Mouse (Mus musculus) limb, embryonic 10.5 days (tissue): ENCODE results near the gene Rap1b. TPM values are rescaled to one million over a fixed set of nuclear protein-coding genes. Genes with fewer than 3 reads are reported as not detected.

Experiments
- DNase-seq: peaks from one replicate; pipeline ENCODE4 v3.0.0-alpha.2; 2017; ENCODE audit warnings: low spot score
- H3K27ac ChIP-seq: fragments of 300-500 bp; sonication (generic); 2 replicates; pipeline ENCODE4 v1.5.1; 2016; ENCODE audit warnings: mild to moderate bottlenecking
- H3K27me3 ChIP-seq: fragments of 300-500 bp; sonication (generic); 2 replicates; pipeline ENCODE4 v1.6.1; 2016; ENCODE audit warnings: low read depth, mild to moderate bottlenecking; ENCODE audit not compliant: poor library complexity, severe bottlenecking
- H3K36me3 ChIP-seq: fragments of 300-500 bp; sonication (generic); 2 replicates; pipeline ENCODE4 v1.6.1; 2016; ENCODE audit warnings: mild to moderate bottlenecking, moderate library complexity
- H3K4me1 ChIP-seq: fragments of 300-500 bp; sonication (generic); 2 replicates; pipeline ENCODE4 v1.6.1; 2016
- H3K4me3 ChIP-seq: fragments of 300-500 bp; sonication (generic); 2 replicates; pipeline ENCODE4 v1.5.1; 2016; ENCODE audit warnings: mild to moderate bottlenecking, moderate library complexity
- H3K9me3 ChIP-seq: fragments of 300-500 bp; sonication (generic); replicated peaks from 2 replicates; pipeline ENCODE4 v1.6.1; 2016; ENCODE audit warnings: mild to moderate bottlenecking
- WGBS: fragments of 180-500 bp; shearing (Covaris S2); methylation state at CpG from one replicate; pipeline ENCODE4 v1.1.7; 2016; 5-methylcytosine and 5-hydroxymethylcytosine counted together
- polyA plus RNA-seq: library from polyadenylated mRNA; unstranded; fragments of >200 nt; fragmentation: Nextera tagmentation; extraction: Ambion mirVana; gene quantifications from 2 replicates; pipeline ENCODE4 v1.2.1, GENCODE M21; 2016

Gene Rap1b
- polyA plus RNA-seq, 1 experiment from 2014 or later, result 146 TPM

- Histone ChIP-seq H3K36me3 (no peaks in the 10 kb centered on the region), H3K4me1 (peaks cover 2% of the 10 kb centered on the region), H3K27me3 (no peaks in the 10 kb centered on the region), H3K9me3 (no peaks in the 10 kb centered on the region), H3K27ac (no peak overlapping the region), H3K4me3 (no peak overlapping the region)
- 92% methylated on average over 31 of the region's 31 CpGs for WGBS
- DNase-seq, result no peak
Measured at GRCm38 (mm10) chr10:117803870-117804850, 41.7 kb downstream of the Rap1b start.

DNA sequence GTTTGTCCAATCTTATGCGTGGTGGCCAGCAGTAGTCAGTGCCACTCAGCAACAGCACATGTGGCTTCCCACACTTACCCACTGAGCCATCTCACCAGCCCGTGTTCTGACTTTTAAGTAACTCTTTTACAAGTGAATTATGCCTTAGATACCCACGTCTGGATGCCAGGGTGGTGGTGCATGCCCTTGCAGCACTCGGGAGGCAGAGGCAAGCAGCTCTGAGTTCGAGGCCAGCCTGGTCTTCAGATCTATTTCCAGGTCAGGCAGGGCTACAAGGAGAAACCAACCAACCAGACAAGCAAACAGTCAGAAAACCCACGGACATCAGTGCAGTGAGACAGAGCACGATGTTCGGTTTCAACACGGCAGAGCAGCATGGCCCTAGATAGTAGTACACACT, 43.9 kb downstream of the Rap1b start:
- Histone ChIP-seq H3K27me3 (no peaks in the 10 kb centered on the region), H3K4me1 (no peaks in the 10 kb centered on the region), H3K4me3 (no peak overlapping the region), H3K9me3 (no peaks in the 10 kb centered on the region), H3K36me3 (no peaks in the 10 kb centered on the region), H3K27ac (no peak overlapping the region)
- WGBS, result 96% methylated on average over 9 of the region's 9 CpGs
- DNase-seq, result no peak

- H3K36me3 ChIP-seq, result no peaks in the 10 kb centered on the region
- 94% methylated on average over 11 of the region's 11 CpGs for WGBS
- no peak for DNase-seq
- H3K4me1 ChIP-seq, result no peaks in the 10 kb centered on the region
- H3K9me3 ChIP-seq, result no peaks in the 10 kb centered on the region
- H3K4me3 ChIP-seq, result no peak overlapping the region
- H3K27me3 ChIP-seq, result no peaks in the 10 kb centered on the region
- H3K27ac ChIP-seq, result no peak overlapping the region
Measured at GRCm38 (mm10) chr10:117799806-117800205, 46.0 kb downstream of the Rap1b start.

GRCm38 (mm10) chr10:117798436-117799035, 47.3 kb downstream of the Rap1b start:
- 83% methylated on average over 6 of the region's 6 CpGs for WGBS
- no peaks in the 10 kb centered on the region for H3K36me3 ChIP-seq
- H3K27me3 ChIP-seq, result no peaks in the 10 kb centered on the region
- H3K4me1 ChIP-seq, result peaks cover under 1% of the 10 kb centered on the region; the same call in 1 of the 2 replicates
- no peak overlapping the region for H3K4me3 ChIP-seq
- H3K9me3 ChIP-seq, result no peaks in the 10 kb centered on the region
- H3K27ac ChIP-seq, result no peak overlapping the region
- no peak for DNase-seq

- 85% methylated on average over 7 of the region's 7 CpGs for WGBS
- Histone ChIP-seq H3K27ac (no peak overlapping the region), H3K9me3 (no peaks in the 10 kb centered on the region), H3K4me3 (no peak overlapping the region), H3K27me3 (no peaks in the 10 kb centered on the region), H3K36me3 (no peaks in the 10 kb centered on the region), H3K4me1 (peaks cover 6% of the 10 kb centered on the region; the same call in 1 of the 2 replicates)
- no peak for DNase-seq
Measured at GRCm38 (mm10) chr10:117797684-117798083, 48.2 kb downstream of the Rap1b start.

- Histone ChIP-seq H3K27ac (no peak overlapping the region), H3K4me3 (no peak overlapping the region)
Measured at GRCm38 (mm10) chr10:117797106-117797505, 48.7 kb downstream of the Rap1b start.

GRCm38 (mm10) chr10:117796181-117796580, 49.7 kb downstream of the Rap1b start:
- WGBS, result 95% methylated on average over 7 of the region's 7 CpGs
- Histone ChIP-seq H3K4me1 (peaks cover 13% of the 10 kb centered on the region), H3K4me3 (no peak overlapping the region), H3K36me3 (no peaks in the 10 kb centered on the region), H3K27me3 (no peaks in the 10 kb centered on the region), H3K9me3 (no peaks in the 10 kb centered on the region), H3K27ac (no peak overlapping the region)
- no peak for DNase-seq

More at GRCm38 (mm10) chr10:117797106-117797505, 48.7 kb downstream of the Rap1b start:
- peaks cover 6% of the 10 kb centered on the region; the same call in 1 of the 2 replicates for H3K4me1 ChIP-seq
- no peaks in the 10 kb centered on the region for H3K9me3 ChIP-seq
- WGBS, result 92% methylated on average over 12 of the region's 12 CpGs
- no peaks in the 10 kb centered on the region for H3K27me3 ChIP-seq
- no peaks in the 10 kb centered on the region for H3K36me3 ChIP-seq
- DNase-seq, result no peak

- H3K4me3 ChIP-seq, result no peak overlapping the region
- H3K9me3 ChIP-seq, result no peaks in the 10 kb centered on the region
- no peak overlapping the region for H3K27ac ChIP-seq
- H3K36me3 ChIP-seq, result peaks cover 6% of the 10 kb centered on the region
- WGBS, result 81% methylated on average over 4 of the region's 4 CpGs
- H3K4me1 ChIP-seq, result peaks cover 21% of the 10 kb centered on the region
- no peaks in the 10 kb centered on the region for H3K27me3 ChIP-seq
- no peak for DNase-seq
Measured at GRCm38 (mm10) chr10:117795206-117795605, 50.6 kb downstream of the Rap1b start.

GRCm38 (mm10) chr10:117793436-117794030, 52.3 kb downstream of the Rap1b start:
- peak overlapping the region; percentile 70 for H3K4me3 ChIP-seq
- H3K27ac ChIP-seq, result peak overlapping the region; percentile 86
- no peaks in the 10 kb centered on the region for H3K9me3 ChIP-seq
- peaks cover 19% of the 10 kb centered on the region for H3K36me3 ChIP-seq
- peaks cover 21% of the 10 kb centered on the region for H3K4me1 ChIP-seq
- no peak for DNase-seq
- no peaks in the 10 kb centered on the region for H3K27me3 ChIP-seq
- WGBS, result 77% methylated on average over 11 of the region's 11 CpGs

- DNase-seq, result peak; percentile 100
- Histone ChIP-seq H3K4me3 (peak within 1 kb of the TSS; percentile 70), H3K9me3 (no peaks in the 10 kb centered on the region), H3K27me3 (no peaks in the 10 kb centered on the region), H3K36me3 (peaks cover 30% of the 10 kb centered on the region), H3K4me1 (peaks cover 21% of the 10 kb centered on the region), H3K27ac (peak within 1 kb of the TSS; percentile 86)
- under 1% methylated on average over 75 of the region's 75 CpGs for WGBS
Measured at GRCm38 (mm10) chr10:117792141-117793091, 53.4 kb downstream of the Rap1b start, which contains the start of gene Nup107. Nup107 (minus strand) TSS chr10:117792705.

DNA sequence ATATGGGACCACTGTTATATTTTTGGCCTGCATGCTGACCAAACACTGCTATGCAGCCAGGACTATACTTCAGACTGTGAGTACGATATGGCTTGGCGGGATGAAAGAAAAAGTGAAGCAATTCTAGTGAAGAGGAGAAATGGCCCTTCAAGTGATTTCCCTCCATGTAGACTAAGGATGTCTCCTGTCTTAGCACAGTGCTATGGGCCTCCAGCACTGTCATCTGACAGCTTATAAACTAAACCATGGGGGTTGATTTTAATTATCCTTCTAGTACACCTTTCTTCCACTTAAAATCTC, 54.7 kb downstream of the Rap1b start:
- H3K4me1 ChIP-seq, result peaks cover 21% of the 10 kb centered on the region
- no peak for DNase-seq
- H3K27me3 ChIP-seq, result no peaks in the 10 kb centered on the region
- H3K9me3 ChIP-seq, result no peaks in the 10 kb centered on the region
- H3K36me3 ChIP-seq, result peaks cover 42% of the 10 kb centered on the region
- H3K27ac ChIP-seq, result no peak overlapping the region
- peak overlapping the region; percentile 70 for H3K4me3 ChIP-seq
- WGBS, result 91% methylated on average over 2 of the region's 2 CpGs
